Mouse (Mus musculus): Measurements from ENCODE around the gene 1700020N15Rik. TPM values are rescaled to one million over a fixed set of nuclear protein-coding genes. Genes with fewer than 3 reads are reported as not detected.
"Not testable (repeated sequence)": the region's sequence is repeated elsewhere in the genome, so short reads cannot be mapped to it uniquely, and the experiment has no call there.

The 1700020N15Rik gene
- polyA plus RNA-seq (2016; fragmentation: Nextera tagmentation; extraction: Ambion mirVana), result not detected in 2 replicates

DNA sequence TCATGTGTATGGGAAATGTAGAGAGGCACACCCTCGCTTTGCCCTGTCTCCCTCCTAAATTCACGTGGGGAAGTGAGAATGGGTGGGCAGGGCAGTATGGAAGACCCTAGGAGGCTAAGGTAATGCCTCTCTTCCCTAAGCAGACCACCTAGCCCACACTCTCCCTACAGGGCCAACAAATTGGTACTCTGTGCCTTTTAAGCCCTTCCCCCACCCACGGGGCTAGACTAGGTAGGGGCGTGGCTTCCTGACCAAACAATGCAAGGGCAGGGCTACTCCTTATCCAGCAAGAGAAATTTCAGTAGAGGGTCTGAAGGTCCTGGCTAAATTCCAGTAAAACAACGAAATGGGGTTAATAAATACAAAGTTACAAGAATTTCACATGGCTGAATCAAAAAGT, at the start of gene 1700020N15Rik:
Gene 1700020N15Rik (plus strand): TSS at position 301 of the 400 bp plus-strand sequence.
- not testable (repeated sequence) for H3K4me1 ChIP-seq; H3K4me3 ChIP-seq; H3K9me3 ChIP-seq; H3K27ac ChIP-seq; DNase-seq (ENCODE audit: extremely low spot score, low spot score); H3K27me3 ChIP-seq (ENCODE audit: poor library complexity, severe bottlenecking); H3K36me3 ChIP-seq (replicated peaks)
- WGBS, result 77% methylated on average over 5 of the region's 5 CpGs

DNA sequence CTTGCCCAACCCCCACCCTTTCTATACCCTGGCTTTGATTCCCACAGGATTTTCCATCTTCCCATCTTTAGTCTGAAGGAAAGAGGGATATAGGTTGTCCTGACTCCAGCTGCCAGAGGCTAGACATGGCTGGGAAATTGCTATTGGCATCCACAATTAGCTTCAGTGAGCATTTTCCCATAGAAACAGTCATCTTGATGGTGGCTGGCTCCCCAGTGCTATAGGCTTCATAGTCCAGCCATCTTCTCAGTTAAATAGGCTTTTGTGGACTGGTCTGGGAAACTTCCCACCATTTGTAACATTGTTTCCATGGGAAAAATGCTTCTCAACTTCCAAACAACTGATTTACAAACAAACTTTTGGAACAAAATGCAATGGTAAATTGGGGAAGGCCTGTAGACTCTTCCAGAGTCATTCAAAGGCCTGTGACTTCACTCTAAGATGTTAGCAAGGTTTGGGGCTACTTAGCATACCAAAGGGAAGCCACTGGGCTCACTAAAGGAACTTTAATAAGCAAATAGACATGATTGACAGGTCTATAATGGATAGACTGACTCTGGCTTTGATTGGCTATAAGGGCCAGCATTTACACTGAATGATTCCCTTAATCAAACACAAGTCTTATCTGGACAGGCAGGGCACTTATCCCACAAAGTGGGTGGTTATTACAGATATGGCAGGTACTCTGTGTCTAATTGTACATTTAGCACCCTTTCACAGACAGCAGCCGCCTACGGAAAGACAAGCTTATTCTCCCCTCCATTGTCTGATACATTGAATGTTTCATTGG, 31.9 kb downstream of the 1700020N15Rik start:
- H3K36me3 ChIP-seq (replicated peaks), result no peaks in the 10 kb centered on the region
- WGBS, result 70% methylated on average over 2 of the region's 2 CpGs
- no peak for DNase-seq (ENCODE audit: extremely low spot score, low spot score)
- H3K4me3 ChIP-seq, result no peak overlapping the region
- no peaks in the 10 kb centered on the region for H3K9me3 ChIP-seq
- peaks cover 10% of the 10 kb centered on the region; the same call in 1 of the 2 replicates for H3K4me1 ChIP-seq
- no peak overlapping the region for H3K27ac ChIP-seq
- H3K27me3 ChIP-seq (ENCODE audit: poor library complexity, severe bottlenecking), result no peaks in the 10 kb centered on the region

Data from forebrain, embryonic 10.5 days (tissue).